Mouse (Mus musculus): ENCODE results near the gene Gm15448.
"Not testable (repeated sequence)": the region's sequence is repeated elsewhere in the genome, so short reads cannot be mapped to it uniquely, and the experiment has no call there.

The Gm15448 gene

GRCm38 (mm10) chr7:3825599-3825998 is at the start of gene Gm15448:
Gene Gm15448, minus strand, starts transcription at chr7:3825687.
- ATAC-seq (ENCODE audit: insufficient number of reproducible peaks, low FRiP score, low TSS enrichment) = not testable (repeated sequence)

DNA sequence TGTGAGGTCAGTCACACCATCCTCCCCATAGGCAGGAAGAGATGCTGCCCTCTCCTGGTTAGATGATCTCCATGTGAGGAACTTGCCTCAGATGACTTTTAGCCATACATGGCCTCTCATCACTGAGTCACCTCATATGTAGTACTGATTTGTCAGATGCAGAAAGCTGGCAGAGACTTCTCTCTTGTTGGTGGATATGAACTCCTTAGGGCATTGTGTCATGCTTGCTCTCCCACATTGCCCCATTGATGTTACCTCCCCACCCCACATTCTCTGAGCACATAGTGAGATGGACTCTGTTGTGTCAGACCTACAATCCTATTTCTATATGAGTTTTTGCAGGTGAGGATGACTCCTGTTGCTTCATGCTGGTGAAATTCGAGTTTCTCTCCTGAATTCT is 49.5 kb upstream of the Gm15448 start:
- not testable (repeated sequence) for ATAC-seq (ENCODE audit: insufficient number of reproducible peaks, low FRiP score, low TSS enrichment)

- ATAC-seq (ENCODE audit: insufficient number of reproducible peaks, low FRiP score, low TSS enrichment) = not testable (repeated sequence)
These were observed 19.5 kb upstream of the Gm15448 start, which contains the start of gene Pira2 for GRCm38 (mm10) chr7:3844951-3845350. Gene Pira2, minus strand, starts transcription at chr7:3845051.

DNA sequence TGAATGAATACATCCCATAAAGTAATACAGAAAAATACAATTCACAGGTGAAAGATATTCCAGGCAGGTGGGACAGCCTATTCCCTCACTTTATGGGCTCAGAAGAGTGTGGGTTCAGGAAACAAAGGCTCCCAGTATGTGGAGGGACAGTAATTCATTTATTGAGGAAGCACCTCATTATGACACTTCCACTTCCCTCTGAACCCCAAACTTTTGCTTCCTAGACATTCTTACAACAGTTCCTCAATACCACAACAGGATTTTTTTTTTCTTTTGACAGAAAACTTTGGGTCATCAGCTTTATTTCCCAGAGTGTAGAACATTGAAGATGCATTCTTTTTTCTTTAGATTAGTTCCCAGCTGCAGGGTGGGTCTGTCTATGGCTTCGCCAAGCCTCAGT is 12.4 kb upstream of the Gm15448 start:
- ATAC-seq (ENCODE audit: insufficient number of reproducible peaks, low FRiP score, low TSS enrichment) = not testable (repeated sequence)

DNA sequence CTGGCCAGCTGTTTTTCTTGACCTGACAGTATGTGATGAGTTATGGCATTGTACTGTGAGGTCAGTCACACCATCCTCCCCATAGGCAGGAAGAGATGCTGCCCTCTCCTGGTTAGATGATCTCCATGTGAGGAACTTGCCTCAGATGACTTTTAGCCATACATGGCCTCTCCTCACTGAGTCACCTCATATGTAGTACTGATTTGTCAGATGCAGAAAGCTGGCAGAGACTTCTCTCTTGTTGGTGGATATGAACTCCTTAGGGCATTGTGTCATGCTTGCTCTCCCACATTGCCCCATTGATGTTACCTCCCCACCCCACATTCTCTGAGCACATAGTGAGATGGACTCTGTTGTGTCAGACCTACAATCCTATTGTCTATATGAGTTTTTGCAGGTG is 5.1 kb upstream of the Gm15448 start:
- not testable (repeated sequence) for ATAC-seq (ENCODE audit: insufficient number of reproducible peaks, low FRiP score, low TSS enrichment)

GRCm38 (mm10) chr7:3811912-3812311 is 13.6 kb downstream of the Gm15448 start:
- ATAC-seq (ENCODE audit: insufficient number of reproducible peaks, low FRiP score, low TSS enrichment) = not testable (repeated sequence)

DNA sequence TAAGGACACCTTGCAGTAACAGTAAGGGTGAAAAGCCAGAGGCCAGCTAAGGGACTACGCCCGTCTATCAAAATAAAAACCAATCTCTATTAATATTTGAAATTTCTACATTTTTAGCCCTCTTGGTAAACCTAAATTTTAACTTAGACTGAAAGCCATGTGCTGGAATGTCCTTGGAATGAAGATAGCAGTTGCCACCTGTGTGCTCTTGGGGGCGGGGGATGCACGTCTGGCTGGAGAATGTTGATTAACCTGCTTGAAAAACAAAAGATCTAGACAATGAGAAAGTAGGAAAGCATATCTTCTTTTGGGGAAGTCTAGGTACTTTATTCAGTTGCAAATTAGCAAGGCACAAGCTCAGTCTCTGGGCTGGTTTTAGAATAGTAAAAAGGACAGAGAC is 22.6 kb downstream of the Gm15448 start:
- ATAC-seq (ENCODE audit: insufficient number of reproducible peaks, low FRiP score, low TSS enrichment) = not testable (repeated sequence)

GRCm38 (mm10) chr7:3799940-3800339 is 25.5 kb downstream of the Gm15448 start:
- ATAC-seq (ENCODE audit: insufficient number of reproducible peaks, low FRiP score, low TSS enrichment) = not testable (repeated sequence)

GRCm38 (mm10) chr7:3796286-3796685 is 29.2 kb downstream of the Gm15448 start:
- not testable (repeated sequence) for ATAC-seq (ENCODE audit: insufficient number of reproducible peaks, low FRiP score, low TSS enrichment)
